Mouse (Mus musculus): ENCODE measurements at regions not wholly inside any gene's neighbourhood (a gene's known extent, or its start where the extent isn't known, plus 50 kb on each side); places are given as distances from the start of the nearest gene placed in this dataset.

DNA sequence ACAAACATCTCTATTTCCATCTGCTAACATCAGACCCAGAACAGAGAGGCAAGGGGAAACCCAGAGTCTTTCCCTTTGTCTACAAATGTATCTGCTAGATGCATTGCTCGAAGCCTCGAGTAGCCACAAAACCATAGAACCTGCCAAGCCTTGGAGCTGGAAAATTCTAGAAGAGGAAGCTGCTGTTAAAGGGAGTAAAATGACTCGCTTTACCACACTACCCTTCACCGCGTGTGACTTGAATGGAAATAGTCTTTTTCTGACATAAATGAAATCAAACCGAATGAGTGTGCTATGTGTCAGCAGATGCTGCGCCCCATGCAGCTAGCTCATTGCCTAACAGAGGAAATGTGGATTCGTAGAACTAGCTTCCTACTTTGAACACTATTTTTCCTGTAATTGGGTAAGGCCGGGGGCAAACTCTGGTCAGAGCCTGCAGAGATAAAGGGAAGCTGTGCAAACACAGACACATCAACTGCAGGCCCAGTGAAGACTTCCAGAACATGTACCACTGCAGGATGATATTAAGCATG, 63.3 kb upstream of the Rbpj start:
- no peak for DNase-seq (ENCODE audit: low spot score)
- no peak overlapping the region for H3K27ac ChIP-seq (replicated peaks; ENCODE audit: low read depth, low read length)
- H3K36me3 ChIP-seq (replicated peaks; ENCODE audit: control insufficient read depth, insufficient read depth, low read depth, low read length): no peaks in the 10 kb centered on the region
- no peaks in the 10 kb centered on the region for H3K4me1 ChIP-seq (ENCODE audit: control insufficient read depth, insufficient read depth, low read length)
- no peak for ATAC-seq (replicated peaks; ENCODE audit: insufficient number of reproducible peaks, low FRiP score, low TSS enrichment, low read depth)
- H3K27me3 ChIP-seq (ENCODE audit: control insufficient read depth, insufficient read depth, low read length): no peaks in the 10 kb centered on the region
- no peak overlapping the region for H3K9ac ChIP-seq (replicated peaks; ENCODE audit: low read length)
- WGBS: 86% methylated on average over 9 of the region's 9 CpGs
- H3K9me3 ChIP-seq (replicated peaks; ENCODE audit: control insufficient read depth, low read length): no peaks in the 10 kb centered on the region
- H3K4me2 ChIP-seq (ENCODE audit: low read depth, low read length): no peak overlapping the region
- no peak overlapping the region for H3K4me3 ChIP-seq (ENCODE audit: low read depth, low read length)

DNA sequence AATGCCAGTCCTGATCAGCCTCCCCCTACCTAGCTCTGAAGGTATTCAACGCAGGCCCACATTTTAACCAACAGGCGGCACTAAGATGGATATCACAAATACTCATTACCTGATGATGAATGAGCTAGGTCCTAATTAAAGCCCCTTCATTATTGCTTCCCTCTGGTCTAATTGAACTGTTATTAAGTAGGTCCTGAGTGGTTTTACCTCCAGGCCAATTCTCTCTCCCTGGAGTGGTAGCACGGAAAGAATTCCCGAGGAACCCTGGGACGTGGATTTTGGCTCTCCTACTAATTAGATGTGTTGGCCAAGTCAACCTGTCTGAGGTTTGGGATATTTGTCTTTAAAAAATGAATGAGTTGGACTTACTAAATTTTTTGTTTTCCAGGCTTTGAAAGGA, 60.0 kb upstream of the Rbpj start:
- Histone ChIP-seq H3K4me3 (ENCODE audit: low read depth, low read length) (no peak overlapping the region), H3K27ac (replicated peaks; ENCODE audit: low read depth, low read length) (no peak overlapping the region), H3K4me1 (ENCODE audit: control insufficient read depth, insufficient read depth, low read length) (no peaks in the 10 kb centered on the region), H3K9ac (replicated peaks; ENCODE audit: low read length) (no peak overlapping the region), H3K9me3 (replicated peaks; ENCODE audit: control insufficient read depth, low read length) (no peaks in the 10 kb centered on the region), H3K4me2 (ENCODE audit: low read depth, low read length) (no peak overlapping the region), H3K36me3 (replicated peaks; ENCODE audit: control insufficient read depth, insufficient read depth, low read depth, low read length) (no peaks in the 10 kb centered on the region), H3K27me3 (ENCODE audit: control insufficient read depth, insufficient read depth, low read length) (no peaks in the 10 kb centered on the region)
- DNase-seq (ENCODE audit: low spot score) (no peak), ATAC-seq (replicated peaks; ENCODE audit: insufficient number of reproducible peaks, low FRiP score, low TSS enrichment, low read depth) (no peak)
- WGBS: 83% methylated on average over 5 of the region's 5 CpGs

DNA sequence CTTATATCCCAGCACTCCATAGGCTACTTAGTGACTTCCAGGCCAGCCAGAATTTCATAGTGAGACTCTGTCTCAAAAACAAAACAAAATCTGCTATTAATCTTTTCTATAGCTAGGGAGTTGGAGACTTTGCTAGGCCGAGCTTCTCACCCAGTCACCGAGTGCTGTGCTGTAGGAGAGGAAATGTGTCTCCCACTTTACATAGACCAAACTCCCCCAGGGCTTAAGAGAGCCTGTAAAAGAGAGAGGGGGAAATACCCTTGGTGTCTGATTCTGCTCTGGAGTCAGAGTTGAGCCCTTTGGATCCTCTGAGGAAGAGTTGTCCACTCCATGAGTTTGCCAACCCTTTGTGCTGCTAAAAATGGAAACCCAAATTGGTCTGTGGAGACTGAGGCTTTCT, 58.3 kb upstream of the Rbpj start:
- H3K4me3 ChIP-seq (ENCODE audit: low read depth, low read length): no peak overlapping the region
- no peaks in the 10 kb centered on the region for H3K9me3 ChIP-seq (replicated peaks; ENCODE audit: control insufficient read depth, low read length)
- DNase-seq (ENCODE audit: low spot score) (no peak), ATAC-seq (replicated peaks; ENCODE audit: insufficient number of reproducible peaks, low FRiP score, low TSS enrichment, low read depth) (no peak)
- WGBS: 73% methylated on average over 2 of the region's 2 CpGs
- no peak overlapping the region for H3K4me2 ChIP-seq (ENCODE audit: low read depth, low read length)
- H3K4me1 ChIP-seq (ENCODE audit: control insufficient read depth, insufficient read depth, low read length): no peaks in the 10 kb centered on the region
- no peaks in the 10 kb centered on the region for H3K36me3 ChIP-seq (replicated peaks; ENCODE audit: control insufficient read depth, insufficient read depth, low read depth, low read length)
- H3K27me3 ChIP-seq (ENCODE audit: control insufficient read depth, insufficient read depth, low read length): no peaks in the 10 kb centered on the region
- no peak overlapping the region for H3K9ac ChIP-seq (replicated peaks; ENCODE audit: low read length)
- H3K27ac ChIP-seq (replicated peaks; ENCODE audit: low read depth, low read length): no peak overlapping the region

DNA sequence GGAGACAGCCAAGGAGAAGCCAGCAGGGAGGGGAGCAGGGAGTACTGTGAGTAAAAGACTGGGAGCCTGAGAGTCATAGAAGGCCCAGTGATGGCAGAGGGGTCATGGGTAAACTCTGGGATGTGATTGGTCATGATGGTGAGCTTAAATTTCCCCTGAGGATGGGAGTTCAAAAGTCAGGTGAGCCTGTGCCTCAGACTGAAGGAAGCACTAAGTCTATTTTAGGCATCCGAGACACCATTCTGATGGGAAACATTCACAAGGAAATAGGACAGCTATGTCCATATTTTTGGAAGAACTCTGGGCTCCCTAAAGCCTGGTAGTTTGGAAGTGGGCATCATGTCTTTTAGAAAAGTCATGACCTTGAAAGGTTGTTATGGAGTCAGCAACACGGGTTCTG, 57.7 kb upstream of the Rbpj start:
- no peak for DNase-seq (ENCODE audit: low spot score)
- ATAC-seq (replicated peaks; ENCODE audit: insufficient number of reproducible peaks, low FRiP score, low TSS enrichment, low read depth): no peak
- 89% methylated on average over 2 of the region's 2 CpGs for WGBS
- Histone ChIP-seq H3K9me3 (replicated peaks; ENCODE audit: control insufficient read depth, low read length) (no peaks in the 10 kb centered on the region), H3K9ac (replicated peaks; ENCODE audit: low read length) (no peak overlapping the region), H3K4me2 (ENCODE audit: low read depth, low read length) (no peak overlapping the region), H3K4me1 (ENCODE audit: control insufficient read depth, insufficient read depth, low read length) (no peaks in the 10 kb centered on the region), H3K27me3 (ENCODE audit: control insufficient read depth, insufficient read depth, low read length) (no peaks in the 10 kb centered on the region), H3K4me3 (ENCODE audit: low read depth, low read length) (no peak overlapping the region), H3K27ac (replicated peaks; ENCODE audit: low read depth, low read length) (no peak overlapping the region), H3K36me3 (replicated peaks; ENCODE audit: control insufficient read depth, insufficient read depth, low read depth, low read length) (no peaks in the 10 kb centered on the region)

DNA sequence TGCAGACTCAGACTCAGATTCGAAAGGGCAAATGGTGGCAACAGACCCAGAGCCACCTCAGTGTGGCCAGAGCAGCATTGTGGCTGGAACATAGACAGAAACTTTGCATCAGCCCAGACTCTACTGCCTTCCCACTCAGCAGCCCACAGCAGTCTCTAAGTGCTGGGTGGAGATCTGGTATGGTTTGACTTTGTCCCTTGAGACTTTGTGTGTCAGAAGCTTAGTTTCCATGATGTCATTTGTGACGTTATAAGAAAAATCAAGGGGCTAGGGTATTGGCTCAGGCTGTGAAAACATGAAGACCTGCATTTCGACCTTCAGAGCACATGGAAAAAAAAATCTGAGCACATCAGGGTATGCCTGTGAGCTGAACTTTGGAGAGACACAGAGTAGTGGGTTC, 56.2 kb upstream of the Rbpj start:
- no peak for ATAC-seq (replicated peaks; ENCODE audit: insufficient number of reproducible peaks, low FRiP score, low TSS enrichment, low read depth)
- 78% methylated on average over 3 of the region's 3 CpGs for WGBS
- Histone ChIP-seq H3K4me3 (ENCODE audit: low read depth, low read length) (no peak overlapping the region), H3K9me3 (replicated peaks; ENCODE audit: control insufficient read depth, low read length) (no peaks in the 10 kb centered on the region), H3K27ac (replicated peaks; ENCODE audit: low read depth, low read length) (no peak overlapping the region), H3K9ac (replicated peaks; ENCODE audit: low read length) (no peak overlapping the region), H3K4me1 (ENCODE audit: control insufficient read depth, insufficient read depth, low read length) (no peaks in the 10 kb centered on the region), H3K36me3 (replicated peaks; ENCODE audit: control insufficient read depth, insufficient read depth, low read depth, low read length) (no peaks in the 10 kb centered on the region), H3K27me3 (ENCODE audit: control insufficient read depth, insufficient read depth, low read length) (no peaks in the 10 kb centered on the region), H3K4me2 (ENCODE audit: low read depth, low read length) (no peak overlapping the region)
- DNase-seq (ENCODE audit: low spot score): no peak

DNA sequence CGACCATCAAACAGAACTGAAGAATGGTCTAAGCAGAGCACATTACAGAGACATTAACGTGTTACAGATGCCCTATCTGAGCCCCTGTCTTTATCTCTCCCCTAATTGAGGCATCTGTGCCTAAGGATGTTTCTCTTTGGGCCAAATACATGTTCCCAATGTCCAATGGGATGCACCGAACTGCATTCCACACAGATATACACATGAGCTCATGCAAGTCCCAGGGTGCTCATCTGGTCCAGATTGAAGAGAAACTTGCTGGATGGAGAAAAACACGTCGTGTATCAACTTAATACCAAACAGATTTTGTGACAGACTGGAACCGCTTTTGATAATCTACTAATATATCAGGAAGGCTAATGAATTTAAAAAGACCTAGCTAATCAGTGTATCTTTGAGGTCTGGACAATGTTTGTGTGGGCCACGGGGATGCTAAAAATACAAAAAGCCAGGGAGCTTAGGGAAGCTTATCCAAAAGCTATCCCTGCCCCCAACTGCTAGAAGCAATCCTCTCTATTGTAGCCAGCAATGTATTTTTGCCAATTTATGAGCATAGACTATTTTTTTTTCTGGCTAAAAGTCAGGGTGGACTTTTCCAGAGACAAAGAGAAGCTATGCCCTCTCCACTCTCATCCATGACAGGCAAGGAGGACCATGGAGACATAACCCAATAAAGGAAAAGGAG, 53.4 kb upstream of the Rbpj start:
- Histone ChIP-seq H3K4me1 (ENCODE audit: control insufficient read depth, insufficient read depth, low read length) (no peaks in the 10 kb centered on the region), H3K36me3 (replicated peaks; ENCODE audit: control insufficient read depth, insufficient read depth, low read depth, low read length) (no peaks in the 10 kb centered on the region), H3K27me3 (ENCODE audit: control insufficient read depth, insufficient read depth, low read length) (no peaks in the 10 kb centered on the region), H3K4me3 (ENCODE audit: low read depth, low read length) (no peak overlapping the region), H3K9ac (replicated peaks; ENCODE audit: low read length) (no peak overlapping the region), H3K4me2 (ENCODE audit: low read depth, low read length) (no peak overlapping the region), H3K9me3 (replicated peaks; ENCODE audit: control insufficient read depth, low read length) (no peaks in the 10 kb centered on the region), H3K27ac (replicated peaks; ENCODE audit: low read depth, low read length) (no peak overlapping the region)
- DNase-seq (ENCODE audit: low spot score) (no peak), ATAC-seq (replicated peaks; ENCODE audit: insufficient number of reproducible peaks, low FRiP score, low TSS enrichment, low read depth) (no peak)
- 67% methylated on average over 7 of the region's 7 CpGs for WGBS

DNA sequence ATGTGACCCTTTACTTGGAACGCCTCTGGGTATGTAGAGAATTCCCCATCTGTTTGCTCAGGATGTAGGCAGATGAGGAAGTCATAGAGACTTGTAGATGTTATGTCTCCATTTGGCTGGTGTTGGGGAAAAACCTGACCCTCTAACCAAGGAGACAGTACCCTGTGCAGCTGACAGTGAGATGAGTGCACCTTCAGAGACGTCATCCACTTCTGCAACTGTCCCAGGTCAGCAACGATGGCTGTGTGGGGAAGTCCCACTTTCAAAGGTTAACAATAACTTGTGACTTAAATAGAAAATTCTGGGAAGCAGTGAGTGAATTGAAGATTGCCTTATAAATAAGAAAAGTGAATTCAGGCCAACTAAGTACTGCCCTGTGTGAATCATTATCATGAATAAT, 52.3 kb upstream of the Rbpj start:
- Histone ChIP-seq H3K27me3 (ENCODE audit: control insufficient read depth, insufficient read depth, low read length) (no peaks in the 10 kb centered on the region), H3K4me2 (ENCODE audit: low read depth, low read length) (no peak overlapping the region), H3K9ac (replicated peaks; ENCODE audit: low read length) (no peak overlapping the region), H3K36me3 (replicated peaks; ENCODE audit: control insufficient read depth, insufficient read depth, low read depth, low read length) (no peaks in the 10 kb centered on the region), H3K4me3 (ENCODE audit: low read depth, low read length) (no peak overlapping the region), H3K9me3 (replicated peaks; ENCODE audit: control insufficient read depth, low read length) (no peaks in the 10 kb centered on the region), H3K4me1 (ENCODE audit: control insufficient read depth, insufficient read depth, low read length) (no peaks in the 10 kb centered on the region), H3K27ac (replicated peaks; ENCODE audit: low read depth, low read length) (no peak overlapping the region)
- DNase-seq (ENCODE audit: low spot score) (no peak), ATAC-seq (replicated peaks; ENCODE audit: insufficient number of reproducible peaks, low FRiP score, low TSS enrichment, low read depth) (no peak)
- 83% methylated on average over 3 of the region's 3 CpGs for WGBS

DNA sequence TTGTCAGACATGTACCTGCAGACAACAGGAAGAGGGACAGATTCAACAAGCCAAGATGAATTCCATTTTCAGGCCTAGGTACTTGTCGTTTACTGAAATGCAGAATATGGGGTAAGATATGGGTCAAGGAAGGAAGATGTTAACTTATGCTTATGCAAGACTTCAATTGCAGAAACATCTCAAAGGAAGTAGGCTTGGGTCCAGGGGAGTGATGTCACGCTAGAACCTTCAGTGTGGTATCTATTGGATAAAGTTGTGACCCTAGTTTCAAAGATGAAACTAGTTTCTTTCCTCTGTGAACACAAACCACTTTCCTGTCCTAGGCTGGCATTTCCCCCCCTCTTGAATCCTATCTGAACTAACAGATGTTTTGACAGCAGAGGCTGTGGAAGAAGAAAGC, 50.5 kb upstream of the Rbpj start:
- Histone ChIP-seq H3K4me2 (ENCODE audit: low read depth, low read length) (no peak overlapping the region), H3K36me3 (replicated peaks; ENCODE audit: control insufficient read depth, insufficient read depth, low read depth, low read length) (no peaks in the 10 kb centered on the region), H3K9me3 (replicated peaks; ENCODE audit: control insufficient read depth, low read length) (no peaks in the 10 kb centered on the region), H3K9ac (replicated peaks; ENCODE audit: low read length) (no peak overlapping the region), H3K27ac (replicated peaks; ENCODE audit: low read depth, low read length) (no peak overlapping the region), H3K4me3 (ENCODE audit: low read depth, low read length) (no peak overlapping the region), H3K4me1 (ENCODE audit: control insufficient read depth, insufficient read depth, low read length) (no peaks in the 10 kb centered on the region), H3K27me3 (ENCODE audit: control insufficient read depth, insufficient read depth, low read length) (no peaks in the 10 kb centered on the region)
- WGBS: 88% methylated on average over 2 of the region's 2 CpGs
- DNase-seq (ENCODE audit: low spot score) (no peak), ATAC-seq (replicated peaks; ENCODE audit: insufficient number of reproducible peaks, low FRiP score, low TSS enrichment, low read depth) (no peak)
